Mouse (Mus musculus): ENCODE measurements around the gene Arhgap32.
"Not testable (repeated sequence)": the region's sequence is repeated elsewhere in the genome, so short reads cannot be mapped to it uniquely, and the experiment has no call there.

Arhgap32 gene

DNA sequence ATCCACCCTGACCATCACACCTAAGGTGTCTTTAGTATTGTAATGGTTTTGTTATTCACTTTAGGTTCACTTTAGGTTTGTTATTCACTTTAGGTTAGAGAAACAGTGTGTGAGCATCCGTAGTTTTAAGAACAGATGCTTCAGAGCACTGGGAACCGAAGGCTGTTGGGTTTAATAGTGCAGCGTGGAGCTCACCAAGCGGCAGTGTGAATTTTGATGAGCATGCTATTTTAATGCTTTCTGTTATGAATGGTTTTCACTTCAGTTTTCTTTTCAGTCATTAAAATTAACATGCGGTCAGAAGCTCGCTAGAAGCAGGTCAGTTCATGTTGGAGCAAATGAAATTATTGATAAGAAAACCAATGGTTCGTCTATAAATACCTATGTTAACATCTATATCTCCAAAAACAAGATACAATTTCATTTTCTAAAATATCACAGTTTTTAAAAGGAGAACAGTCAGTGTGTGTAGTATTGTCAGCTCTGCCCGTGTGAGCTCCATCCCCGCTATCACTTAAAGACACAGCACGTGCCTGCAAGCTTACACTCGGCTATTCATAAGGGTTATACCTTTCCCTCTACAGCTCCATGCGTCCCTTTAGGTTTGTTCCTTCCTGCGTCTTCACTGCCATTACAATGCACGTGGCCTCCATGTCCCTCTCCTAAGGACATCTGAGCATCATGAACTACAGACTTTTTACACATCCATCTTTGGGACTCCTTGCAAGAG, 21.9 kb downstream of the Arhgap32 start:
- ATAC-seq (ENCODE audit: low TSS enrichment) = peak; percentile 59

- no peak for ATAC-seq (ENCODE audit: low TSS enrichment)
These were observed 22.7 kb downstream of the Arhgap32 start for GRCm38 (mm10) chr9:32138616-32139015.

GRCm38 (mm10) chr9:32139641-32140040, 23.7 kb downstream of the Arhgap32 start:
- no peak for ATAC-seq (ENCODE audit: low TSS enrichment)

- ATAC-seq (ENCODE audit: low TSS enrichment) = no peak
These were observed 26.9 kb downstream of the Arhgap32 start for GRCm38 (mm10) chr9:32142834-32143233.

DNA sequence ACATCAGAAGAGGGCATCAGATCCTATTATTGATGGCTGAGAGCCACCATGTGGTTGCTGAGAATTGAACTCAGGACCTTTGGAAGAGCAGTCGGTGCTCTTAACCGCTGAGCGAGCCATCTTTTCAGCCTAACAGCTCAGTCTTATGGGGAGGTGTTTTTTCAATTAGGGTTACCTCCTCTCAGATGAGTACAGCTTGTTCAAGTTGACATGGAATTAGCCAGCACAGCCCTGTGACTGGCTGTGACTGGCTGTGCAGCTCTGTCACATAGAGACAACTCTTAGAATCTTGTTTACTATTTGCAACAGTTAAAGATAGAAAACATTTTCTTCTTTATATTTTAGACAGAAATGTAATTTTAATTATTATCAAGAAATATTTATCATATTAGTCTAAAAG, 27.5 kb downstream of the Arhgap32 start:
- no peak for ATAC-seq (ENCODE audit: low TSS enrichment)

- peak; percentile 56 for ATAC-seq (ENCODE audit: low TSS enrichment)
These were observed 30.5 kb downstream of the Arhgap32 start for GRCm38 (mm10) chr9:32146257-32146996.

- no peak for ATAC-seq (ENCODE audit: low TSS enrichment)
These were observed 33.3 kb downstream of the Arhgap32 start for GRCm38 (mm10) chr9:32149241-32149640.

- peak; percentile 39; the same call in 1 of the 2 replicates for ATAC-seq (ENCODE audit: low TSS enrichment)
These were observed 34.1 kb downstream of the Arhgap32 start for GRCm38 (mm10) chr9:32149836-32150642.

DNA sequence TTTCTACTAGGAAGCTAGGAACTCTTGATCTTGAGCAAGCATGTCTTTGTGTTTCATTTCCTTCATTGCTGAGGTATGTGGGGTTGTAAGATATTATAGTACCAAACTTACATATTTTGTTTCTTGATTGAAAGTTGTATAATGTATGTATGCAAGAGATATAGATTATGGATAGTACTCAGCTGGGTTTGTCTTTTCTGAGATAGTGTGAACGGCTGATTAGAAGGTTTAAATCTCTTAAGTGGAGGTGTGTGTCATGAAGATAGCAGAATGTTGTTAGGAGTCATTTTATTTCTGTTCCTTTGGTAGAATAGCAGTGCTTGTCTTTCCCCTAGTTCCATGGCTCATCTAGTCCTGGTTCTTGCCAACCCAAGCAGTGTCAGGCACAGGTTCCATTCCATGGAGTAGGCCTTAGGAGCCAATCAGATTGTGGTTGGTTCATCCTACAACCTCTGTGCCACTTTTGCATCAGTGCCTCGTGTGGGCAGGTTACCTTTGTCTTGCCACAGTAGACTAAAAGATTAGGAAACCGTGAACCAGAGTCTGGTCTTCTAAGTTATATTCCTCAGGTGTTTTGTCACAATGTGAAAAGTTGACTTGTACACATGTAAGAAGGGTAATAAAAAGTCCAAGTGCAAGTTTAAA, 38.9 kb downstream of the Arhgap32 start:
- ATAC-seq (ENCODE audit: low TSS enrichment) = no peak

GRCm38 (mm10) chr9:32156706-32157105, 40.8 kb downstream of the Arhgap32 start:
- ATAC-seq (ENCODE audit: low TSS enrichment) = no peak

DNA sequence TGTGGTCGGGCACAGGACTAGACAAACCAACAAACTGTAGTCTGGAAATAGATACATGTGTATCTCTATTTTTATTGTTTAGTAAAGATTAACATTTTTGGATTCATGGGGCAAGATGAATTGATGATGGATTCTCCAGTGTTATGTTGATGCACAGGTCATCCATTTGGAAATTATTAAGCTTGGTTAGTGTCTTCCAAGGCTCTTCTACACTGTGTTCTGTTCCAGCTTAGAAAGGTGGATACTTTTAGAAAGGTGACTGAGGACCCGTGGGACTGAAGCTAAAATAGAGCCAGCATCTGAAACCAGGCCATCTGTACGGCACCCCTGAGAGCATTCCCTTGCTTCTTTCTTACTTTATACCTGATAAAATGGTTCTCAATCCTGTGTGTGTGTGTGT, 41.3 kb downstream of the Arhgap32 start:
- ATAC-seq (ENCODE audit: low TSS enrichment) = no peak

DNA sequence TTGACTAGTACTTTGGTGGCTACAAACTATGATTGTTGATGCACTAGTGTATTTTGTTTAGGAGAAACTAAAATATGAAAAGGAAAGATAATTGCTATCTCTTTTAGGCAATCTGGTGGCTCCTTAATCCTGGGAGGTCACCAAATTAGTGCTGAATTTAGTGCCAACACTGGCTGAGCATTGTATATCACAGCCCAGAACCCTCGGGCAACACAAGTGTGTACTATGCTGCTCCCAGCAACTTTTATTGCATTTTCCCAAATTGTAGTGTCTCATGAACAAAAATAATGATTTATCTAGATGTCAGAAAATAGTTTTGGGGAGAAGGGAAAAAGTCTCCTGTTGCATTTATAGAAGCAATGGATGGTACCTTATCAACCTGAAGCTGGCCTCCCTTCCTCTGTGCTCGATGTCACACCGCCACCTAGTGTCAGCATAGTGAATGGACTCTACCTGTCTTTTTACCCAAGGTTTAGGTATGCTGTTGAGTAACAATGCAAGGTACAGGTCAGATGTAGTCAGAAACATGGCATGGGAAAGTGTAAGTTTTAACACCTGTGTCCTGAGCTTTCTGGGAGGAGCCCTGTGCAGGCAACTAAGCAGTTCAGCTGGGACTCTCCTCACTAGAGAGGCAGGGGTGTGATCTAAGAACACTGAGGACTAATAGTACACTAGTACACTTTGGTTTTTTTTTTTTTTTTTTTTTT, 43.1 kb downstream of the Arhgap32 start:
- peak; percentile 73 for ATAC-seq (ENCODE audit: low TSS enrichment)

- ATAC-seq (ENCODE audit: low TSS enrichment) = no peak
These were observed 43.8 kb downstream of the Arhgap32 start for GRCm38 (mm10) chr9:32159724-32160123.

DNA sequence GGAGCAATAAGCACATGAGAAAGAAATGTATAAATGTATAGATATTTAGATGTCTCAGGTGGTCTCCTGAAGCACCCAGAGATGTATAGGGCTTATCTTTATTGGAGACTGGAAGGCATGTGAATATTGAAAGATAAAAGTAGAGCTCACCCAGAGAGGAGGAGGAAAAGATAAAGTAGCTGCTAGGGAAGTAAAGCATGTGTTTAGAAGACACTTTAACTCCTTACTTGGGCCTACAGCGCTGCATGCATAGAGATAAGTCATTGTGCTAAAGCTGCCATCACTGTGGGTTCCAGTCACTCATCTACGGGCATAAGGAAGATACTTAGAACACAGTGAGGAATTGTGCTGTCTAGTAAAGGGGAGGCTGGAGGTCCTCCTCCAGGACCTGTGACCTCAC, 46.9 kb downstream of the Arhgap32 start:
- ATAC-seq (ENCODE audit: low TSS enrichment) = no peak

DNA sequence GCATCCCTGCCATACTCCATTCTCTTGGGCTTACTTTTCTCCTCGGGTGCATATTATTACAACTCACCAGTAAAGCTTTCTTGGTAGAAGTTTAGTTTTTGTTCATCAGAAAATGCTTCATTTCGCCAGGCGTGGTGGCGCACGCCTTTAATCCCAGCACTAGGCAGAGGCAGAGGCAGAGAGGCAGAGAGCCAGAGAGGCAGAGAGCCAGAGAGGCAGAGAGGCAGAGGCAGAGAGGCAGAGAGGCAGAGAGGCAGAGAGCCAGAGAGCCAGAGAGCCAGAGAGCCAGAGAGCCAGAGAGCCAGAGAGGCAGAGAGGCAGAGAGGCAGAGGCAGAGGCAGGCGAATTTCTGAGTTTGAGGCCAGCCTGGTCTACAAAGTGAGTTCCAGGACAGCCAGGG, 47.9 kb downstream of the Arhgap32 start:
- ATAC-seq (ENCODE audit: low TSS enrichment) = not testable (repeated sequence)

GRCm38 (mm10) chr9:32168546-32169137, 52.7 kb downstream of the Arhgap32 start:
- ATAC-seq (ENCODE audit: low TSS enrichment) = no peak

- no peak for ATAC-seq (ENCODE audit: low TSS enrichment)
These were observed 54.8 kb downstream of the Arhgap32 start for GRCm38 (mm10) chr9:32170713-32171112.

GRCm38 (mm10) chr9:32176612-32177011, 60.7 kb downstream of the Arhgap32 start:
- no peak for ATAC-seq (ENCODE audit: low TSS enrichment)

GRCm38 (mm10) chr9:32181170-32181569, 65.2 kb downstream of the Arhgap32 start:
- ATAC-seq (ENCODE audit: low TSS enrichment) = no peak

DNA sequence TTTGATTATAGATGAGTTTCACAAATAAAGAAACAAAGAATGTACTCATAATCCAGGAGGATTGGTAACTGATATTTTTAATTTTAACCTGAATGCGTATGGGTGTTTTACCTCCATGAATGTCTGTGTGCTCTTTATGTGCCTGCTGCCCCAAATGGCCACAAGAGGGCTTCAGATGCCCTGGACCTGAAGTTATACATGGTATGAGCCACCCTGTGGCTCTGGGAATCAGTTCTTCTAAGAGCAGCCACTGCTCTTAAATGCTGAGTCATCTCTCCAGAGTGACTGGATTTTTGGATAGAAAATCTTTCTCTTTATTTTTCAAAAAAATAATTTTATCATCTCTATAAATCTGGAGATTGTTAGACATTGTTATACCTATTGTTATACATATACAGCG, 70.6 kb downstream of the Arhgap32 start:
- no peak for ATAC-seq (ENCODE audit: low TSS enrichment)

All from frontal cortex, adult (tissue).